Comparison of ENCODE assay signal across 8 mouse cellular contexts in genomic region chr11:101602491-101602890, GRCm38 (mm10). TPM values are rescaled to one million over a fixed set of nuclear protein-coding genes. Genes with fewer than 3 reads are reported as not detected.
DNase-seq lines count a peak whose midpoint lies in the region; ATAC-seq and TF ChIP-seq lines count a peak whose summit lies in the region.

No protein-coding gene starts in this region.

- H3K4me3 ChIP-seq in liver, embryonic 12.5 days: no peak overlapping the region
- H3K4me3 ChIP-seq in embryonic facial prominence, embryonic 14.5 days (ENCODE audit: low read depth, low read length): no peak overlapping the region
- H3K4me3 ChIP-seq in lung, adult 2 months (replicated peaks; ENCODE audit: extremely low read depth, low read depth, low read length): no peak overlapping the region
- H3K4me3 ChIP-seq in left cerebral cortex, adult 2 months: no peak overlapping the region

- no peak for TF ChIP-seq POLR2A in lung, adult 2 months (IDR thresholded peaks at IDR 0.05; ENCODE audit: borderline replicate concordance, extremely low read depth, low read depth, low read length)

- H3K4me2 ChIP-seq in liver, embryonic 12.5 days: no peak overlapping the region
- no peak overlapping the region for H3K4me2 ChIP-seq in embryonic facial prominence, embryonic 14.5 days (ENCODE audit: low read depth, low read length)

- no peaks in the 10 kb centered on the region for H3K9me3 ChIP-seq in liver, embryonic 12.5 days (replicated peaks)
- no peaks in the 10 kb centered on the region for H3K9me3 ChIP-seq in embryonic facial prominence, embryonic 14.5 days (ENCODE audit: control insufficient read depth, low read length)

- WGBS in liver, embryonic 12.5 days (ENCODE audit: insufficient replicate concordance): 10% methylated on average over 3 of the region's 3 CpGs
- WGBS in embryonic facial prominence, embryonic 14.5 days: 16% methylated on average over 3 of the region's 3 CpGs
- WGBS in lung, adult 2 months: 9% methylated on average over 3 of the region's 3 CpGs

- no peak for ATAC-seq in liver, embryonic 12.5 days
- ATAC-seq in embryonic facial prominence, embryonic 14.5 days (ENCODE audit: low read depth): no peak

- H3K4me1 ChIP-seq in liver, embryonic 12.5 days: 0 out of 2 replicates have a peak, but pooled peaks cover 11% of the 10 kb centered on the region
- H3K4me1 ChIP-seq in embryonic facial prominence, embryonic 14.5 days (ENCODE audit: control insufficient read depth, insufficient read depth, low read length): 0 out of 2 replicates have a peak, but pooled peaks cover 4% of the 10 kb centered on the region
- no peaks in the 10 kb centered on the region for H3K4me1 ChIP-seq in lung, adult 2 months (ENCODE audit: control insufficient read depth, insufficient read depth, low read length)

- H3K9ac ChIP-seq in liver, embryonic 12.5 days: no peak overlapping the region
- H3K9ac ChIP-seq in embryonic facial prominence, embryonic 14.5 days (ENCODE audit: low read depth, low read length): no peak overlapping the region

- DNase-seq in liver: peak; percentile 74
- peak; percentile 67 for DNase-seq in WW6 (ENCODE audit: low read depth, low spot score)
- peak; percentile 91 for DNase-seq in embryonic facial prominence, embryonic 14.5 days (ENCODE audit: low spot score)
- peak; percentile 47 for DNase-seq in lung, adult 2 months
- DNase-seq in thymus, postnatal 0 days (ENCODE audit: low spot score): peak; percentile 81
- no peak for DNase-seq in left cerebral cortex, adult 2 months (ENCODE audit: extremely low spot score in 1 of 2, low spot score in 2 of 2)
- DNase-seq in MN1 (ENCODE audit: low spot score): no peak

- peaks cover 24% of the 10 kb centered on the region for H3K27me3 ChIP-seq in liver, embryonic 12.5 days (replicated peaks)
- H3K27me3 ChIP-seq in embryonic facial prominence, embryonic 14.5 days (replicated peaks; ENCODE audit: control insufficient read depth, insufficient read depth, low read length): no peaks in the 10 kb centered on the region

- H3K36me3 ChIP-seq in liver, embryonic 12.5 days: no peaks in the 10 kb centered on the region
- H3K36me3 ChIP-seq in embryonic facial prominence, embryonic 14.5 days (ENCODE audit: control insufficient read depth, insufficient read depth, low read length): no peaks in the 10 kb centered on the region

- intact Hi-C loops in left cerebral cortex, adult 2 months (cut with DNase I): no loop called here

- H3K27ac ChIP-seq in liver, embryonic 12.5 days: no peak overlapping the region
- no peak overlapping the region for H3K27ac ChIP-seq in embryonic facial prominence, embryonic 14.5 days (replicated peaks; ENCODE audit: low read depth, low read length)
- H3K27ac ChIP-seq in left cerebral cortex, adult 2 months: no peak overlapping the region

- TF ChIP-seq CTCF in lung, adult 2 months (IDR thresholded peaks at IDR 0.05; ENCODE audit: insufficient read depth, low read length): no peak
- no peak for TF ChIP-seq CTCF in left cerebral cortex, adult 2 months (IDR thresholded peaks at IDR 0.05)

RNA-seq across cellular contexts. Expression of gene Gm11634, which starts 3.4 kb away (rescaled TPM):
- not detected in 2 replicates for polyA plus RNA-seq in liver, embryonic 12.5 days (2016; fragmentation: Nextera tagmentation; extraction: Ambion mirVana)
- polyA plus RNA-seq in embryonic facial prominence, embryonic 14.5 days (2014; fragmentation: Nextera tagmentation; extraction: Ambion mirVana): not detected in 2 replicates
- not detected in 2 replicates for polyA plus RNA-seq in lung, adult 2 months (2012; rRNA removed)
- not detected in 2 replicates for polyA plus RNA-seq in thymus, postnatal 0 days (2015; fragmentation: Nextera tagmentation; extraction: Ambion mirVana)
- total RNA-seq in left cerebral cortex, adult 2 months (2021): not detected

RNA-seq across cellular contexts. Expression of gene Tmem106a, which starts 20.4 kb away (rescaled TPM):
- polyA plus RNA-seq in liver, embryonic 12.5 days (2016; fragmentation: Nextera tagmentation; extraction: Ambion mirVana): 5.0 and 5.3 TPM in 2 replicates
- polyA plus RNA-seq in embryonic facial prominence, embryonic 14.5 days (2014; fragmentation: Nextera tagmentation; extraction: Ambion mirVana): 5.9 and 6.5 TPM in 2 replicates
- 32.1 and 41.1 TPM in 2 replicates for polyA plus RNA-seq in lung, adult 2 months (2012; rRNA removed)
- polyA plus RNA-seq in thymus, postnatal 0 days (2015; fragmentation: Nextera tagmentation; extraction: Ambion mirVana): 7.9 and 9.2 TPM in 2 replicates
- 1 to 10 TPM; 1.3 to 1.9 TPM for total RNA-seq in left cerebral cortex, adult 2 months (2021)

RNA-seq across cellular contexts. Expression of gene Rdm1, which starts 24.5 kb away (rescaled TPM):
- polyA plus RNA-seq in liver, embryonic 12.5 days (2016; fragmentation: Nextera tagmentation; extraction: Ambion mirVana): 11.8 and 12.4 TPM in 2 replicates
- 34.9 and 39.4 TPM in 2 replicates for polyA plus RNA-seq in embryonic facial prominence, embryonic 14.5 days (2014; fragmentation: Nextera tagmentation; extraction: Ambion mirVana)
- polyA plus RNA-seq in lung, adult 2 months (2012; rRNA removed): 21.8 and 26.9 TPM in 2 replicates
- 44.5 and 46.0 TPM in 2 replicates for polyA plus RNA-seq in thymus, postnatal 0 days (2015; fragmentation: Nextera tagmentation; extraction: Ambion mirVana)
- total RNA-seq in left cerebral cortex, adult 2 months (2021): 1 to 10 TPM; 7.8 to 9.5 TPM

RNA-seq across cellular contexts. Expression of gene Nbr1, which starts 50.5 kb away (rescaled TPM):
- polyA plus RNA-seq in liver, embryonic 12.5 days (2016; fragmentation: Nextera tagmentation; extraction: Ambion mirVana): 45.1 and 47.9 TPM in 2 replicates
- 63.6 and 70.6 TPM in 2 replicates for polyA plus RNA-seq in embryonic facial prominence, embryonic 14.5 days (2014; fragmentation: Nextera tagmentation; extraction: Ambion mirVana)
- 100 and 116 TPM in 2 replicates for polyA plus RNA-seq in lung, adult 2 months (2012; rRNA removed)
- polyA plus RNA-seq in thymus, postnatal 0 days (2015; fragmentation: Nextera tagmentation; extraction: Ambion mirVana): 39.8 and 40.2 TPM in 2 replicates
- 100 to 1,000 TPM; 136 to 137 TPM for total RNA-seq in left cerebral cortex, adult 2 months (2021)

RNA-seq across cellular contexts. Expression of gene Brca1, which starts 50.7 kb away (rescaled TPM):
- polyA plus RNA-seq in liver, embryonic 12.5 days (2016; fragmentation: Nextera tagmentation; extraction: Ambion mirVana): 17.2 and 17.4 TPM in 2 replicates
- polyA plus RNA-seq in embryonic facial prominence, embryonic 14.5 days (2014; fragmentation: Nextera tagmentation; extraction: Ambion mirVana): 10.4 and 11.3 TPM in 2 replicates
- 0.25 and 0.28 TPM in 2 replicates for polyA plus RNA-seq in lung, adult 2 months (2012; rRNA removed)
- polyA plus RNA-seq in thymus, postnatal 0 days (2015; fragmentation: Nextera tagmentation; extraction: Ambion mirVana): 9.1 and 9.8 TPM in 2 replicates
- total RNA-seq in left cerebral cortex, adult 2 months (2021): under 1 TPM; 0.61 to 0.70 TPM

Comparison
In these comparisons a context has a peak if more than half of its experiments do, and no peak if none do; other contexts are left out.
1. DNase-seq: peak in liver (single experiment), WW6 (single experiment), embryonic facial prominence, embryonic 14.5 days (single experiment), lung, adult 2 months (single experiment) and thymus, postnatal 0 days (single experiment); none in left cerebral cortex, adult 2 months (0 of 2) and MN1 (single experiment).